Comparison of ENCODE assay signal across 9 mouse cellular contexts in genomic region chr5:139027603-139028002, GRCm38 (mm10). TPM values are rescaled to one million over a fixed set of nuclear protein-coding genes. Genes with fewer than 3 reads are reported as not detected.
A peak's percentile ranks its signal among the peaks of the same experiment; 100 is the strongest.
DNase-seq lines count a peak whose midpoint lies in the region; ATAC-seq lines count a peak whose summit lies in the region.
"Had no signal": no experiment of that assay in that cellular context is flagged by ENCODE, and none has a peak within 500 bp of the region (broad histone marks: within the 10 kb centered on the region; RNA-seq: fewer than 3 reads in every experiment).

No protein-coding gene starts in this region.

- no peak overlapping the region for H3K4me2 ChIP-seq in lung, embryonic 15.5 days
- no peak overlapping the region for H3K4me2 ChIP-seq in hindbrain, embryonic 11.5 days (replicated peaks; ENCODE audit: low read depth, low read length)

- peak; percentile 64 for ATAC-seq in lung, embryonic 15.5 days (ENCODE audit: borderline replicate concordance, extremely low read depth, low FRiP score, low TSS enrichment)
- no peak for ATAC-seq in hindbrain, embryonic 11.5 days (ENCODE audit: low FRiP score)
- ATAC-seq: CD4-positive, CD25-positive, alpha-beta regulatory T cell, adult 4 months had no signal

- 48% methylated on average over 15 of the region's 15 CpGs for WGBS in lung, embryonic 15.5 days
- 23% methylated on average over 15 of the region's 15 CpGs for WGBS in hindbrain, embryonic 11.5 days

- DNase-seq in lung, postnatal 10 days: no peak
- peak; percentile 19 for DNase-seq in hindbrain, embryonic 11.5 days (ENCODE audit: low spot score)
- peak; percentile 75 for DNase-seq in kidney, postnatal 10 days
- DNase-seq in retina, postnatal 1 day: peak; percentile 14
- DNase-seq in spleen, postnatal 36 days (ENCODE audit: low spot score in 2 of 2): no peak
- DNase-seq in urinary bladder, postnatal 10 days (ENCODE audit: low spot score): no peak
- no peak for DNase-seq in cerebellum, postnatal 36 days

- peak overlapping the region; percentile 5; the same call in 1 of the 2 replicates for H3K27ac ChIP-seq in lung, embryonic 15.5 days
- no peak overlapping the region for H3K27ac ChIP-seq in hindbrain, embryonic 11.5 days (ENCODE audit: low read depth, low read length)

- no peaks in the 10 kb centered on the region for H3K4me1 ChIP-seq in lung, embryonic 15.5 days
- H3K4me1 ChIP-seq in hindbrain, embryonic 11.5 days (replicated peaks; ENCODE audit: control insufficient read depth, insufficient read depth, low read length): no peaks in the 10 kb centered on the region

- H3K4me3 ChIP-seq in lung, embryonic 15.5 days: no peak overlapping the region
- no peak overlapping the region for H3K4me3 ChIP-seq in hindbrain, embryonic 11.5 days (ENCODE audit: low read depth, low read length)

- H3K36me3 ChIP-seq in lung, embryonic 15.5 days: no peaks in the 10 kb centered on the region
- H3K36me3 ChIP-seq in hindbrain, embryonic 11.5 days (ENCODE audit: control insufficient read depth, insufficient read depth, low read length): no peaks in the 10 kb centered on the region

- H3K9me3 ChIP-seq in lung, embryonic 15.5 days: no peaks in the 10 kb centered on the region
- H3K9me3 ChIP-seq in hindbrain, embryonic 11.5 days (ENCODE audit: control insufficient read depth, low read length): no peaks in the 10 kb centered on the region

- no peak overlapping the region for H3K9ac ChIP-seq in lung, embryonic 15.5 days
- H3K9ac ChIP-seq in hindbrain, embryonic 11.5 days (ENCODE audit: low read depth, low read length): no peak overlapping the region

- H3K27me3 ChIP-seq in lung, embryonic 15.5 days: no peaks in the 10 kb centered on the region
- H3K27me3 ChIP-seq in hindbrain, embryonic 11.5 days (ENCODE audit: control insufficient read depth, insufficient read depth, low read length): no peaks in the 10 kb centered on the region

RNA-seq across cellular contexts. Expression of gene Pdgfa, which starts 30.4 kb away (rescaled TPM):
- 53.2 and 56.3 TPM in 2 replicates for polyA plus RNA-seq in lung, embryonic 15.5 days (2015; fragmentation: Nextera tagmentation; extraction: Ambion mirVana)
- 10.9 and 12.4 TPM in 2 replicates for polyA plus RNA-seq in hindbrain, embryonic 11.5 days (2014; fragmentation: Nextera tagmentation; extraction: Ambion mirVana)
- polyA plus RNA-seq: CD4-positive, CD25-positive, alpha-beta regulatory T cell, adult 4 months had no signal

Comparison
In these comparisons a context has a peak if more than half of its experiments do, and no peak if none do; other contexts are left out.
1. DNase-seq: peak in hindbrain, embryonic 11.5 days (single experiment), kidney, postnatal 10 days (single experiment) and retina, postnatal 1 day (single experiment); none in lung, postnatal 10 days (single experiment), spleen, postnatal 36 days (0 of 2), urinary bladder, postnatal 10 days (single experiment) and cerebellum, postnatal 36 days (0 of 2).